Comparison of ENCODE assay signal across 22 mouse cellular contexts in the genomic region with DNA sequence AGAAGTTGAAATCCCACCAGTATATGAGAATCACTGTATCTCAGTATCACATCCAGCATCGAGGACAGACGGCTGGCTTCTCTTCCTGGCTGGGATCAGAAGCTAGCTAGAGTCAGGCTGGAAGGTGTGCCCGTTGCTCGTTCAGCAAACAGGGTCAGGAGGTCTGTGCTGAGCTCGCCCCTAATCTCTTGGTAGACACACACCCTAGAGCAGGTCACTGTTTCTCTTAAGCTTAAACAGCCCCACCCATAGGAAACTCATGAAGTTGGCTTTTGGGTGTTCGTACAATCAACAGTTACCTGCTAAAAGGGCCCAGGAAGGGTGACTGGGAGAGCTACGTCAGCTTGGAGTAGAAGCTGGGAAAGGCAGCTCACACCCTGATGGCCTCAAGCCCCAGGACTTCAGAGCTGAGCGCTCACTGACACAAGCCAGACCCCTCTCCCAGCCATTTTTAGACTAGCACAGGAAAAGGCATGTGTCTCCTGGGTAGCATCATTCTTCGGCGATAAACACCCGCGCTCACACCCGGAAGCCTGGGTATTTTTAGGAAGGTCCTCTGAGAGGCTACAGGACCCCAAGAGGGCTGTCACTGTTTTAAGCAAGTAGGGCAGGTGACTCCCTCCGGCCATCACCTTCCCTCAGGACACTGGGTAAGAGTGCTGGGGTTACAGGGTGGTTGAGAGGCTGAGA. TPM values are rescaled to one million over a fixed set of nuclear protein-coding genes. Genes with fewer than 3 reads are reported as not detected.
DNase-seq lines count a peak whose midpoint lies in the region; ATAC-seq and TF ChIP-seq lines count a peak whose summit lies in the region.
"Had no signal": no experiment of that assay in that cellular context is flagged by ENCODE, and none has a peak within 500 bp of the region (broad histone marks: within the 10 kb centered on the region; RNA-seq: fewer than 3 reads in every experiment).

No protein-coding gene starts in this region.

- 91% methylated on average over 14 of the region's 14 CpGs for WGBS in midbrain, embryonic 10.5 days
- 89% methylated on average over 14 of the region's 14 CpGs for WGBS in midbrain, embryonic 15.5 days
- WGBS in heart, embryonic 12.5 days = 18% methylated on average over 14 of the region's 14 CpGs
- WGBS in stomach, postnatal 0 days = 47% methylated on average over 14 of the region's 14 CpGs
- WGBS in forebrain, embryonic 12.5 days = 93% methylated on average over 14 of the region's 14 CpGs

- 0 out of 2 replicates have a peak overlapping the region, but pooled peaks have one; percentile 14 for H3K27ac ChIP-seq in midbrain, embryonic 10.5 days (replicated peaks)
- no peak overlapping the region for H3K27ac ChIP-seq in midbrain, embryonic 15.5 days
- peak overlapping the region; percentile 95 for H3K27ac ChIP-seq in heart, embryonic 12.5 days (ENCODE audit: poor library complexity, severe bottlenecking)
- H3K27ac ChIP-seq in stomach, postnatal 0 days (replicated peaks) = peak overlapping the region; percentile 40; the same call in 1 of the 2 replicates
- no peak overlapping the region for H3K27ac ChIP-seq in left cerebral cortex, adult 2 months
- H3K27ac ChIP-seq in forebrain, embryonic 12.5 days = no peak overlapping the region

- DNase-seq in midbrain, embryonic 10.5 days (ENCODE audit: low spot score) = no peak
- peak; percentile 67 for DNase-seq in heart, postnatal 4 days
- peak; percentile 34 for DNase-seq in stomach, postnatal 0 days (ENCODE audit: low spot score)
- DNase-seq in left cerebral cortex, adult 2 months (ENCODE audit: extremely low spot score in 1 of 2, low spot score in 2 of 2) = no peak
- DNase-seq in urinary bladder, postnatal 4 days (ENCODE audit: low spot score in 2 of 2) = no peak
- DNase-seq: adrenal gland, postnatal 14 days; cerebellum, adult 8-10 months; gastrocnemius, postnatal 14 days; kidney, adult 18-20 months; kidney, postnatal 25 days; layer of hippocampus, adult 9-11 months; liver; liver, postnatal 0 days; lung, postnatal 4 days; midbrain, embryonic 14.5 days; right cerebral cortex, adult 18-20 months; thymus, postnatal 14 days had no signal

- H3K4me1 ChIP-seq in midbrain, embryonic 10.5 days = peaks cover 44% of the 10 kb centered on the region
- H3K4me1 ChIP-seq in midbrain, embryonic 15.5 days = peaks cover 28% of the 10 kb centered on the region
- H3K4me1 ChIP-seq in heart, embryonic 12.5 days (replicated peaks) = peaks cover 72% of the 10 kb centered on the region
- H3K4me1 ChIP-seq in stomach, postnatal 0 days (replicated peaks; ENCODE audit: control insufficient read depth, insufficient read depth) = peaks cover 8% of the 10 kb centered on the region
- H3K4me1 ChIP-seq in forebrain, embryonic 12.5 days = peaks cover 24% of the 10 kb centered on the region

- no peak for TF ChIP-seq EP300 in stomach, postnatal 0 days (optimal IDR thresholded peaks at IDR 0.05)

- ATAC-seq in midbrain, embryonic 15.5 days (replicated peaks) = no peak
- ATAC-seq in heart, embryonic 12.5 days (ENCODE audit: insufficient number of reproducible peaks, low FRiP score) = peak; percentile 79
- peak; percentile 83 for ATAC-seq in stomach, postnatal 0 days (ENCODE audit: low FRiP score, low TSS enrichment)
- ATAC-seq in forebrain, embryonic 12.5 days (ENCODE audit: low FRiP score) = no peak
- ATAC-seq: activated CD4-positive, CD25-positive, alpha-beta regulatory T cell, adult 4 months; liver, postnatal 0 days; Patski had no signal

- no peak overlapping the region for H3K9ac ChIP-seq in midbrain, embryonic 15.5 days
- H3K9ac ChIP-seq in heart, embryonic 12.5 days = 0 out of 2 replicates have a peak overlapping the region, but pooled peaks have one; percentile 65
- H3K9ac ChIP-seq in stomach, postnatal 0 days (ENCODE audit: low read length) = no peak overlapping the region
- H3K9ac ChIP-seq in forebrain, embryonic 12.5 days = no peak overlapping the region
- H3K9ac ChIP-seq: liver, postnatal 0 days had no signal

- intact Hi-C loops in left cerebral cortex, adult 2 months (cut with DNase I) = no loop called here

- no peak for TF ChIP-seq CTCF in stomach, postnatal 0 days (IDR thresholded peaks at IDR 0.05; ENCODE audit: low read depth)
- no peak for TF ChIP-seq CTCF in left cerebral cortex, adult 2 months (IDR thresholded peaks at IDR 0.05)

- H3K36me3 ChIP-seq in midbrain, embryonic 10.5 days = peaks cover 72% of the 10 kb centered on the region
- H3K36me3 ChIP-seq in midbrain, embryonic 15.5 days (replicated peaks) = no peaks in the 10 kb centered on the region
- peaks cover 22% of the 10 kb centered on the region for H3K36me3 ChIP-seq in heart, embryonic 12.5 days
- no peaks in the 10 kb centered on the region for H3K36me3 ChIP-seq in stomach, postnatal 0 days (ENCODE audit: control insufficient read depth, insufficient read depth, low read length)
- H3K36me3 ChIP-seq in forebrain, embryonic 12.5 days (replicated peaks) = peaks cover 24% of the 10 kb centered on the region; the same call in 1 of the 2 replicates

- H3K9me3 ChIP-seq in midbrain, embryonic 10.5 days (replicated peaks) = no peaks in the 10 kb centered on the region
- H3K9me3 ChIP-seq in midbrain, embryonic 15.5 days = no peaks in the 10 kb centered on the region
- H3K9me3 ChIP-seq in heart, embryonic 12.5 days (replicated peaks) = no peaks in the 10 kb centered on the region
- no peaks in the 10 kb centered on the region for H3K9me3 ChIP-seq in stomach, postnatal 0 days (ENCODE audit: control insufficient read depth, low read length)
- no peaks in the 10 kb centered on the region for H3K9me3 ChIP-seq in forebrain, embryonic 12.5 days

- H3K4me3 ChIP-seq in midbrain, embryonic 10.5 days = no peak overlapping the region
- H3K4me3 ChIP-seq in midbrain, embryonic 15.5 days = no peak overlapping the region
- no peak overlapping the region for H3K4me3 ChIP-seq in heart, embryonic 12.5 days
- H3K4me3 ChIP-seq in stomach, postnatal 0 days (ENCODE audit: low read depth, low read length) = no peak overlapping the region
- no peak overlapping the region for H3K4me3 ChIP-seq in left cerebral cortex, adult 2 months
- H3K4me3 ChIP-seq in forebrain, embryonic 12.5 days (replicated peaks) = no peak overlapping the region

- H3K4me2 ChIP-seq in midbrain, embryonic 15.5 days = no peak overlapping the region
- H3K4me2 ChIP-seq in heart, embryonic 12.5 days = peak overlapping the region; percentile 23
- H3K4me2 ChIP-seq in stomach, postnatal 0 days (replicated peaks; ENCODE audit: low read depth) = no peak overlapping the region
- no peak overlapping the region for H3K4me2 ChIP-seq in forebrain, embryonic 12.5 days

- no peaks in the 10 kb centered on the region for H3K27me3 ChIP-seq in midbrain, embryonic 10.5 days (ENCODE audit: low read depth, poor library complexity, severe bottlenecking)
- H3K27me3 ChIP-seq in midbrain, embryonic 15.5 days (replicated peaks) = no peaks in the 10 kb centered on the region
- H3K27me3 ChIP-seq in heart, embryonic 12.5 days (replicated peaks) = no peaks in the 10 kb centered on the region
- no peaks in the 10 kb centered on the region for H3K27me3 ChIP-seq in stomach, postnatal 0 days (ENCODE audit: control insufficient read depth, insufficient read depth, low read length)
- H3K27me3 ChIP-seq in forebrain, embryonic 12.5 days = no peaks in the 10 kb centered on the region
- H3K27me3 ChIP-seq: Patski had no signal

RNA-seq across cellular contexts. Expression of a gene that starts 24.4 kb away (rescaled TPM):
- 45.0 and 48.4 TPM in 2 replicates for polyA plus RNA-seq in midbrain, embryonic 10.5 days (2016; fragmentation: Nextera tagmentation; extraction: Ambion mirVana)
- polyA plus RNA-seq in midbrain, embryonic 15.5 days (2015; fragmentation: Nextera tagmentation; extraction: Ambion mirVana) = 20.1 and 22.6 TPM in 2 replicates
- 58.5 and 63.8 TPM in 2 replicates for polyA plus RNA-seq in heart, embryonic 12.5 days (2016; fragmentation: Nextera tagmentation; extraction: Ambion mirVana)
- total RNA-seq in heart, postnatal 4 days (2021) = 10 to 100 TPM; 60.2 to 64.7 TPM
- 8.2 and 8.7 TPM in 2 replicates for polyA plus RNA-seq in stomach, postnatal 0 days (2015; fragmentation: Nextera tagmentation; extraction: Ambion mirVana)
- 1 to 10 TPM; 1.5 to 3.0 TPM for total RNA-seq in left cerebral cortex, adult 2 months (2021)
- 31.2 and 32.5 TPM in 2 replicates for polyA plus RNA-seq in forebrain, embryonic 12.5 days (2016; fragmentation: Nextera tagmentation; extraction: Ambion mirVana)

Comparison
In these comparisons a context has a peak if more than half of its experiments do, and no peak if none do; other contexts are left out.
1. H3K27ac ChIP-seq: peak in midbrain, embryonic 10.5 days (single experiment), heart, embryonic 12.5 days (single experiment) and stomach, postnatal 0 days (single experiment); none in midbrain, embryonic 15.5 days (single experiment), left cerebral cortex, adult 2 months (single experiment) and forebrain, embryonic 12.5 days (single experiment).
2. DNase-seq: peak in heart, postnatal 4 days (single experiment) and stomach, postnatal 0 days (single experiment); none in midbrain, embryonic 10.5 days (single experiment), left cerebral cortex, adult 2 months (0 of 2) and urinary bladder, postnatal 4 days (0 of 2).
3. ATAC-seq: peak in heart, embryonic 12.5 days (single experiment) and stomach, postnatal 0 days (single experiment); none in midbrain, embryonic 15.5 days (single experiment) and forebrain, embryonic 12.5 days (single experiment).